Mouse (Mus musculus): ENCODE data around the gene Rnf7. TPM values are rescaled to one million over a fixed set of nuclear protein-coding genes. Genes with fewer than 3 reads are reported as not detected.
A peak's percentile ranks its signal among the peaks of the same experiment; 100 is the strongest.

Gene Rnf7
- total RNA-seq, 2 experiments from 2014 or later = 71.1 to 74.7 TPM

DNA sequence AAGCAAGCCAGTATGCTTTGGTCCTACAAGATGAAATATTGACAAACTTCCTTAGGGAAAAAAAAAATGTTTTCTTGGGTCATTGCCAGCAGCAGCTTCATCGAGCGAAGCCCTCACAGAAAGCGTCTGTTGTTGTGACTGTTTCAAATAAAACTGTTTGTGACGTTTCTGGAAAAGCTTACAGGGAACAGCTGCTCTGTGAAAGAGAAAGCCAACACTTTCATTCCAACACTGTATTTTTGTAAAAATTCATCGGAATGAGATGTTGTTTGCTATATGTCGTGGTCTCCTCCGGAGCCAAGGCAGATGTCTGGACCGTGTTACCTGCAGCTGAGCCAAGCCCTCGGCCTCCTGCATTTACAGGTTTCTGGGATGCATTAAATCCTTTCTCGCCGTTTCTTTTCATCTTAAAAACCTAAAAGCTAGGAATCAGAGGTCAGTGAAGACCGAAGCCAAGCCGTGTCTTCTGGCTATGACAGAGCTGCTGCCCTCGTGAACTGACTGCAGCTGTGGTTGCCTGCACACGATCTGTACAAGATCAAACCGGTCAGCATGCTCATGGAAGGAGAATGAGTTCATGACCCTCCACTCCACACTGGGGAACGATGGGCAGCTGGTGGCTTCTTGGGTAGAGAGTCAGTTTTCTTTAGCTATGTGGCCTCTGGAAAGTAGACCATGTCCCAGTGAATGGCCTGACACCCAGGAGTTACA, 50.0 kb downstream of the Rnf7 start:
- intact Hi-C loops (cut with DNase I) = no loop called here

DNA sequence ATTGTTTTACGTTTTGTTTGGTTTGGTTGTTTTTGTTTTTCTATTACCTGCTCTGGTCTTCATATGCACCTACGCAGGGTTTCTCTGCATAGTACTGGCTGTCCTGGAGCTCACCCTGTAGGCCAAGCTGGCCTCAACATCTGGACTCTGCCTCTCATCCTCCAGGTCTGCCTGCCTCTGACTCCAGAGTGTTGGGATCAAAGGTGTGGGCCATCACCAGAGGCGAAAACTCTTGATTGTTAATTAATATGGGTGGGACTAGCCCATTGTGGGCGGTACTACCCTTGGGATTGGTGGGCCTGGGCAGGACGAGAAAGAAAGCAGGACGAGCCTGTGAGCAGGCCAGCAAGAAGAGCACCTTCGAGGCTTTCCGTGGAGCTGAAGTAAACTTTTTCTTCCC, 54.4 kb downstream of the Rnf7 start:
- intact Hi-C loops (cut with DNase I) = no loop called here
- DNase-seq = no peak

More for the DNA sequence above, 50.0 kb downstream of the Rnf7 start:
- peak in 1 of 2 experiments; percentile 33 for DNase-seq

Other genes starting within 250 kb of the Rnf7 start
- 10 to 100 TPM; 54.8 to 56.6 TPM for gene Atp1b3, start 114.2 kb downstream of the Rnf7 start, total RNA-seq (2021)
- not detected for gene Gm28729, start 46.6 kb upstream of the Rnf7 start, total RNA-seq (2021)
- gene Rasa2, start 152.9 kb upstream of the Rnf7 start, total RNA-seq (2021) = 1 to 10 TPM; 4.8 to 6.8 TPM

All from heart, postnatal 36 days (tissue).